Mouse (Mus musculus) C2C12 (cell line): ENCODE measurements around the gene Vps37d. TPM values are rescaled to one million over a fixed set of nuclear protein-coding genes. Genes with fewer than 3 reads are reported as not detected.
"Not testable (repeated sequence)": the region's sequence is repeated elsewhere in the genome, so short reads cannot be mapped to it uniquely, and the experiment has no call there.

Experiments
- H3K27me3 ChIP-seq: one replicate; pipeline ENCODE4 v1.6.1; 2011; ENCODE audit not compliant: control insufficient read depth, insufficient read depth, insufficient read length
- H3K36me3 ChIP-seq: one replicate; pipeline ENCODE4 v1.6.1; 2011; ENCODE audit not compliant: control insufficient read depth, insufficient read depth
- H3K4me3 ChIP-seq: one replicate; pipeline ENCODE4 v1.5.1; 2011; ENCODE audit warnings: mild to moderate bottlenecking, control low read depth; ENCODE audit not compliant: poor library complexity, insufficient read depth, severe bottlenecking
- H3K79me2 ChIP-seq: one replicate; pipeline ENCODE4 v1.6.1; 2011; ENCODE audit not compliant: control insufficient read depth, insufficient read depth
- H3K79me3 ChIP-seq: one replicate; pipeline ENCODE4 v1.6.1; 2011; ENCODE audit warnings: low read depth, control low read depth
- H3ac ChIP-seq: one replicate; pipeline ENCODE3; 2011; ENCODE audit warnings: low read depth; ENCODE audit not compliant: control insufficient read depth, insufficient read length
- CEBPB ChIP-seq: IDR thresholded peaks from one replicate; pipeline ENCODE4 v1.6.1; 2011; ENCODE audit warnings: low read depth, mild to moderate bottlenecking, control low read depth, moderate library complexity
- CTCF ChIP-seq: IDR thresholded peaks from one replicate; pipeline ENCODE4 v1.5.1; 2011; ENCODE audit not compliant: control insufficient read depth, insufficient read depth, insufficient read length
- FOSL1 ChIP-seq: IDR thresholded peaks from one replicate; pipeline ENCODE4 v1.8.0; 2011; ENCODE audit warnings: mild to moderate bottlenecking, low read length; ENCODE audit not compliant: poor library complexity, insufficient read depth, severe bottlenecking
- MAX ChIP-seq: IDR thresholded peaks from one replicate; pipeline ENCODE4 v1.6.1; 2011; ENCODE audit warnings: mild to moderate bottlenecking, control low read depth
- MYOD1 ChIP-seq: IDR thresholded peaks from one replicate; pipeline ENCODE4 v1.6.1; 2011; ENCODE audit warnings: low read depth; ENCODE audit not compliant: control insufficient read depth, insufficient read length
- MYOG ChIP-seq: IDR thresholded peaks from one replicate; pipeline ENCODE4 v1.6.1; 2011; ENCODE audit not compliant: control insufficient read depth, insufficient read length; ENCODE audit errors: extremely low read depth
- USF1 ChIP-seq: IDR thresholded peaks from one replicate; pipeline ENCODE4 v1.6.1; 2011; ENCODE audit warnings: low read depth, mild to moderate bottlenecking, control low read depth, moderate library complexity
- polyA plus RNA-seq: library from polyadenylated mRNA; unstranded; fragments of >200 nt; fragmentation: generic; extraction: Trizol; gene quantifications from one replicate; pipeline ENCODE4 v1.2.1, GENCODE M21; 2012; ENCODE audit warnings: missing spikeins

The Vps37d gene
- polyA plus RNA-seq, 1 experiment, result 3.5 TPM

GRCm38 (mm10) chr5:135072061-135072460 lies 6.0 kb downstream of the Vps37d start:
- no peaks in the 10 kb centered on the region for H3K79me3 ChIP-seq
- H3K79me2 ChIP-seq, result no peaks in the 10 kb centered on the region
- no peaks in the 10 kb centered on the region for H3K36me3 ChIP-seq
- TF ChIP-seq MAX, result no peak
- no peak for TF ChIP-seq MYOD1
- TF ChIP-seq CTCF, result no peak
- no peak for TF ChIP-seq MYOG
- TF ChIP-seq CEBPB, result no peak
- no peak for TF ChIP-seq USF1
- no peak for TF ChIP-seq FOSL1
- H3K4me3 ChIP-seq, result no peak overlapping the region
- H3K27me3 ChIP-seq, result no peaks in the 10 kb centered on the region
- H3ac ChIP-seq, result no peak overlapping the region

GRCm38 (mm10) chr5:135070448-135070847 lies 7.6 kb downstream of the Vps37d start:
- H3ac ChIP-seq, result no peak overlapping the region
- H3K4me3 ChIP-seq, result no peak overlapping the region
- no peaks in the 10 kb centered on the region for H3K27me3 ChIP-seq
- no peak for TF ChIP-seq MYOG
- no peak for TF ChIP-seq MAX
- TF ChIP-seq CTCF, result no peak
- TF ChIP-seq CEBPB, result no peak
- TF ChIP-seq MYOD1, result no peak
- no peak for TF ChIP-seq FOSL1
- no peak for TF ChIP-seq USF1
- no peaks in the 10 kb centered on the region for H3K79me3 ChIP-seq
- H3K79me2 ChIP-seq, result peaks cover 2% of the 10 kb centered on the region
- peaks cover 4% of the 10 kb centered on the region for H3K36me3 ChIP-seq

- no peak overlapping the region for H3ac ChIP-seq
- peaks cover 27% of the 10 kb centered on the region for H3K79me2 ChIP-seq
- H3K4me3 ChIP-seq, result no peak overlapping the region
- H3K79me3 ChIP-seq, result peaks cover 12% of the 10 kb centered on the region
- TF ChIP-seq USF1, result no peak
- no peak for TF ChIP-seq CEBPB
- TF ChIP-seq CTCF, result no peak
- no peak for TF ChIP-seq MYOD1
- peaks cover 14% of the 10 kb centered on the region for H3K36me3 ChIP-seq
- no peaks in the 10 kb centered on the region for H3K27me3 ChIP-seq
These were observed 12.1 kb downstream of the Vps37d start for GRCm38 (mm10) chr5:135066008-135066407.

GRCm38 (mm10) chr5:135064909-135065446 lies 13.1 kb downstream of the Vps37d start, which contains the start of gene Bud23:
TSS of gene Bud23 (minus strand) at chr5:135064959.
- peaks cover 12% of the 10 kb centered on the region for H3K79me3 ChIP-seq
- peaks cover 25% of the 10 kb centered on the region for H3K36me3 ChIP-seq
- H3K27me3 ChIP-seq, result not testable (repeated sequence)
- H3ac ChIP-seq, result peak within 1 kb of the TSS; percentile 77
- peak within 1 kb of the TSS; percentile 85 for H3K4me3 ChIP-seq
- H3K79me2 ChIP-seq, result peaks cover 27% of the 10 kb centered on the region

- TF ChIP-seq CTCF (no peak), MYOG (no peak), CEBPB (no peak), FOSL1 (no peak), MYOD1 (no peak), MAX (no peak), USF1 (no peak)
- H3K79me2 ChIP-seq, result peaks cover 27% of the 10 kb centered on the region
- H3K79me3 ChIP-seq, result peaks cover 12% of the 10 kb centered on the region
- peak overlapping the region; percentile 85 for H3K4me3 ChIP-seq
- peaks cover 27% of the 10 kb centered on the region for H3K36me3 ChIP-seq
- H3K27me3 ChIP-seq, result no peaks in the 10 kb centered on the region
- peak overlapping the region; percentile 77 for H3ac ChIP-seq
These were observed 13.7 kb downstream of the Vps37d start for GRCm38 (mm10) chr5:135064382-135064766.

GRCm38 (mm10) chr5:135063629-135064381 lies 14.3 kb downstream of the Vps37d start, which contains the start of gene Dnajc30:
TSS of gene Dnajc30 (plus strand) at chr5:135064202.
- peaks cover 29% of the 10 kb centered on the region for H3K36me3 ChIP-seq

More at GRCm38 (mm10) chr5:135063629-135064381, 14.3 kb downstream of the Vps37d start, which contains the start of gene Dnajc30:
- peaks cover 12% of the 10 kb centered on the region for H3K79me3 ChIP-seq
- peaks cover 27% of the 10 kb centered on the region for H3K79me2 ChIP-seq
- H3K27me3 ChIP-seq, result no peaks in the 10 kb centered on the region
- TF ChIP-seq MYOG, result no peak
- TF ChIP-seq MAX, result peak; percentile 48
- peak within 1 kb of the TSS; percentile 85 for H3K4me3 ChIP-seq
- peak within 1 kb of the TSS; percentile 77 for H3ac ChIP-seq
